Mouse (Mus musculus): ENCODE measurements around the gene Ly86.

Gene Ly86

GRCm38 (mm10) chr13:37344909-37345772, at the start of gene Ly86:
Ly86 (plus strand) TSS chr13:37345208.
- in situ Hi-C loops (cut with MboI; ENCODE audit: low pct_unique_long_range_greater_than_20kb in 1 of 2, low sequenced_read_pairs in 2 of 2, unreplicated experiment in 1 of 2): no loop called here

DNA sequence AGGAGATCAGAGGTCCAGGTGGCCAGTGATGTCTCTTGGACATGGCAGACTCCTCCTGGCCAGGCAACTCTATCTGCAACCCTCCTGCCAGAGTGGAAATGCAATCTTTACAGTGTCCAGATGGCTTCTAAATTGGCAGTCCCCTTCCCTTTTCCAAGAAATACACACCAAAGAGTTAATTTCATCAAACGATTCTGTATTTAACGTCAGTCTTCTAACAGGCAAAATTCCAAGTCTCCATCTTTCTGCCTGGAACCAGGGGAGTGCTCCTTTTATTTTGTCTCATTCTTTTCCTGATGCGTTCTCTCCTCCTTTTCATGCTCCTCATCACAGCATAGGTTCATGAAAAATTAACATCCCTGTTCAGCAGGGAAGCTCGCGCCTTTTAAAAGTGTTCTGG, 47.1 kb upstream of the Ly86 start:
- in situ Hi-C loops (cut with MboI; ENCODE audit: low pct_unique_long_range_greater_than_20kb in 1 of 2, low sequenced_read_pairs in 2 of 2, unreplicated experiment in 1 of 2): no loop called here

- in situ Hi-C loops (cut with MboI; ENCODE audit: low pct_unique_long_range_greater_than_20kb in 1 of 2, low sequenced_read_pairs in 2 of 2, unreplicated experiment in 1 of 2): no loop called here
Observed at GRCm38 (mm10) chr13:37298856-37299255, 46.2 kb upstream of the Ly86 start.

DNA sequence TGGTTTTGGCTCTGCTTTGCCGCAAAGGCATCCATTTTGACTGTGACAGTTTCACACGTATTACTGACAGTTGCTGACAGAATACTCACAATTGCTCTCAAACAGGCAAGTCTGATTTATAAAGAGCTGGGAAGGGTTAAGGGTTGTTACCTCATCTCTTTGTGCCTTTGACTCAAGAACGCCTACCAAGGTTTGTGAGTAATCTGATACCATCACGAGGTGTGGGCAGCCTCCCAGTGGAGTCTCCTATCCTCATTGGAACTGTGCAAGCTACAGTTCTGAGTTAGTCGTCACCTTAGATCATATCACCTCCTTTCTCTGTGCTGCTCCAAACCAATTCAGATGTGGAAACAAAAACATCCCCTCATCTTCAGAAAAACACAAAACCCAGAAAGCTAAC, 42.1 kb upstream of the Ly86 start:
- in situ Hi-C loops (cut with MboI; ENCODE audit: low pct_unique_long_range_greater_than_20kb in 1 of 2, low sequenced_read_pairs in 2 of 2, unreplicated experiment in 1 of 2): no loop called here

- in situ Hi-C loops (cut with MboI; ENCODE audit: low pct_unique_long_range_greater_than_20kb in 1 of 2, low sequenced_read_pairs in 2 of 2, unreplicated experiment in 1 of 2): no loop called here
Observed at GRCm38 (mm10) chr13:37308006-37308405, 37.0 kb upstream of the Ly86 start.

GRCm38 (mm10) chr13:37309296-37309695, 35.7 kb upstream of the Ly86 start:
- in situ Hi-C loops (cut with MboI; ENCODE audit: low pct_unique_long_range_greater_than_20kb in 1 of 2, low sequenced_read_pairs in 2 of 2, unreplicated experiment in 1 of 2): no loop called here

- in situ Hi-C loops (cut with MboI; ENCODE audit: low pct_unique_long_range_greater_than_20kb in 1 of 2, low sequenced_read_pairs in 2 of 2, unreplicated experiment in 1 of 2): no loop called here
Observed at GRCm38 (mm10) chr13:37310331-37310730, 34.7 kb upstream of the Ly86 start.

DNA sequence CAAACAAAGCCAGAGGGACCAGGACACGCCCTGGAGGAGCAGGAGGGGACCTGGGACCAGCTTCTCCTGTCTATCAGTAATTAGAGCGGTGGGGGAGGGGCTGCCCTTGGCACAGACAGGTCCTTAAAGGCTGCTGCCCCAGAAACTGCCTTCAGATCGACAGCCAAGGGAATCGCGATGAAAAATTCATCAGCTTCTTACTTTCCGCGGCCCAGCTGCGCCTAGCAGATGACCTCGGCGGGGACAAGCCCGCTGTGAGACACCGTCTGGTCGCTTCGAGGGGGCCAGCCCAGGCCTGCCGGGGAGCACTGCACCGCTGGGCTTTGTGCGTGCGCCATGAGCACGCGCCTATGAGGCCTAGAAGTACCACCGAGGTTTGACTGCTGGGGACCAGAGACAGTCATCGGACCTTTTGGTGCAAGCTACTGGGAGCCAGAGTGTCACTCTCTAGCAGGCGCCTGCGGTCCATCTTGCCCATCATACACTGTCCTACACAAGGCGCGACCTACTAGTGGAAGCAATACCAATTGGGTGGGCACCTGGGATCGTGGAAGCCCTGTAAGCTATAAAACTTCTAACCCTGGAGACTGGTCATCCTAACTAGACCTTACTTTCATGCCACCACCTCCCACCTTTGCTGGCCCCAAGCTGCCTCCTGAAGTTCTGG, 33.3 kb upstream of the Ly86 start:
- in situ Hi-C loops (cut with MboI; ENCODE audit: low pct_unique_long_range_greater_than_20kb in 1 of 2, low sequenced_read_pairs in 2 of 2, unreplicated experiment in 1 of 2): no loop called here

DNA sequence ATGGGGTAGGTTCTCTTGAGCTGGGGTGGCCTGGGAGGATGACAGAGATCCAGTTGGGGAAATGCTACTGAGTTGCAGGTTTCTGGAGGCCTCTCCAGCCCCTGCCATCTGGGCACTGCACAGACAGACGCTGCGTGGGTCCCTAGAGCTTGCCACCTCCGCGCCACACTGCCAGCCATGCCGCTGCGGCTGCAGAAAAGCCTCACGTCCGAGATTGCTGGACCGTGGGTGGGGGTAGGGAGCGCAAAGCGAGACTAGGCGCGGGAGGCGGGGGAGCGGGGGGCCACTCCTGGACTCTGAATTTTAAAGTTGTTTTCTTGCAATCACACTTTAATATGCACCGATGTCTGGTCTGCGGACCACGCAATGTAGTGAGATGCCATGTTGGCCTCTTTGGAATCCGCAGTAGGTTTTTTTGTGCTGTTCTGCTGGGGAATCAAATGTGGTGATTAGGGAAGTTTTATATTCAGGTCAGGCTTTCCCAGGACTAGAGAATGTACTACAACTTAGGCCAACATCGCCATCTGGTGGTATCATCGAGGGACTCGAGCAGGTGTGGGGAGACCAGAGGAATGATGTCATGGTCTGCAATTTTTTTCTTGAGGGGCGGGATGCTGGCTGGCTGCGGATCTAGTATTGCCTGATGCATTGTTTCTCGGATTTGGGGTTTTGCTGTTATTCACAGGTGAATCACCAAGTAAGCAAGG, 32.6 kb upstream of the Ly86 start:
- in situ Hi-C loops (cut with MboI; ENCODE audit: low pct_unique_long_range_greater_than_20kb in 1 of 2, low sequenced_read_pairs in 2 of 2, unreplicated experiment in 1 of 2): no loop called here

- in situ Hi-C loops (cut with MboI; ENCODE audit: low pct_unique_long_range_greater_than_20kb in 1 of 2, low sequenced_read_pairs in 2 of 2, unreplicated experiment in 1 of 2): no loop called here
Observed at GRCm38 (mm10) chr13:37312951-37313350, 32.1 kb upstream of the Ly86 start.

- in situ Hi-C loops (cut with MboI; ENCODE audit: low pct_unique_long_range_greater_than_20kb in 1 of 2, low sequenced_read_pairs in 2 of 2, unreplicated experiment in 1 of 2): no loop called here
Observed at GRCm38 (mm10) chr13:37325504-37325903, 19.5 kb upstream of the Ly86 start.

DNA sequence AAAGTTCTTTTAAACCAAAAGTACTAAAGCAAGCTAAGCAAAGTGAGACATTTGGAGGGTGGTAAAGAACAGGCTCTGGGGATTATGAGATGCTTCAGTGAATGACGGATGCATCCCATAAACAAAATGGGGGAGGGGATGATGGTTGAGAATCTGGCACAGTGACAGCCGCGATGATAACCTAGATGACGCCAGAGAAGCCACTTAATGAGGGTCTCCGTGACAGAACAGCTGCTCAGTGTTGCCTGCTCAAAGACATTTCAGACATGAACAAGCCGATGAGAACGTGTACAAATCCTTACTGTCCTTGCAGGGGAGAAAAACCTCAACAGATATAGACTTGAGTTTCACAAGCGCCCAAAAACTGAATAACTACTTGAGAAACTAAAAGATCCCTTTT, 15.3 kb upstream of the Ly86 start:
- in situ Hi-C loops (cut with MboI; ENCODE audit: low pct_unique_long_range_greater_than_20kb in 1 of 2, low sequenced_read_pairs in 2 of 2, unreplicated experiment in 1 of 2): no loop called here

- in situ Hi-C loops (cut with MboI; ENCODE audit: low pct_unique_long_range_greater_than_20kb in 1 of 2, low sequenced_read_pairs in 2 of 2, unreplicated experiment in 1 of 2): no loop called here
Observed at GRCm38 (mm10) chr13:37330971-37331370, 14.0 kb upstream of the Ly86 start.

DNA sequence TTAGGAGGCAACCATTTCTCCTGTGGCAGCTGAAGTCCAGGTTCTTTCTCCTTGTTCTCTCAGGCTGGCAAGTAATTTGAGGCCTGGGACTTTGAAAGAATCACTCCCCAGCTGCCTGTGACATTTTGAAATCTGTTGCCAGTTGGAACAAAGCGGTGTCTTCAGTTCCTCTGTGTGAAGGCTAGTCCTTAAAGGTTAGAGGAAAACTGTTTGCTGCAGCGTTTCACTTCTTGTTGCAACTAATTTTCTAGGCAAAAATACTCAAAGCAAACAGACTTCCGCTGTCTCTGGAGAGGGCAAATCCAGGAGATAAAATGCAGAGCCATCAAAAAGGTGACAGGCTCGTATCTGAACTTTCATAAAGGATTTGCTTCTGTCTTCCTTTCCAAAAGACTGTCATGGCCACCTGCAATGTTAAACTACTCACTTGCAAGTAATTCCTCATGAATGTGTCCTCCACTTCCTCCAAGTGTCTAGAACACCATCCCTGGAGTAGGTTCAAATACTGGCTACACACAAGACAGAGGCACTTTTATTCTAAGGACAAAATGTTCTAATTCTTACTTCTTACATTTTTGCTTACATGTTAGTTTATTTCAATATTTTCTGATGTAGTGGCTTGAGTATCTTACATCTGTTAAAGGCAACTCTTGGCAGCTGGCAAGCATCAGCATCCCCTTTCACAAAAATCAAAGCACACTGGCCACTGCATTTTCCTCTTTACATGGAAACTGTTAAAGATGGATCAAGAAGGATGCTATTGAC, 12.0 kb upstream of the Ly86 start:
- in situ Hi-C loops (cut with MboI; ENCODE audit: low pct_unique_long_range_greater_than_20kb in 1 of 2, low sequenced_read_pairs in 2 of 2, unreplicated experiment in 1 of 2): no loop called here

GRCm38 (mm10) chr13:37333544-37333870, 11.5 kb upstream of the Ly86 start:
- in situ Hi-C loops (cut with MboI; ENCODE audit: low pct_unique_long_range_greater_than_20kb in 1 of 2, low sequenced_read_pairs in 2 of 2, unreplicated experiment in 1 of 2): no loop called here

- in situ Hi-C loops (cut with MboI; ENCODE audit: low pct_unique_long_range_greater_than_20kb in 1 of 2, low sequenced_read_pairs in 2 of 2, unreplicated experiment in 1 of 2): no loop called here
Observed at GRCm38 (mm10) chr13:37337269-37337668, 7.7 kb upstream of the Ly86 start.

GRCm38 (mm10) chr13:37337871-37338270, 7.1 kb upstream of the Ly86 start:
- in situ Hi-C loops (cut with MboI; ENCODE audit: low pct_unique_long_range_greater_than_20kb in 1 of 2, low sequenced_read_pairs in 2 of 2, unreplicated experiment in 1 of 2): no loop called here

GRCm38 (mm10) chr13:37342804-37343203, 2.2 kb upstream of the Ly86 start:
- in situ Hi-C loops (cut with MboI; ENCODE audit: low pct_unique_long_range_greater_than_20kb in 1 of 2, low sequenced_read_pairs in 2 of 2, unreplicated experiment in 1 of 2): no loop called here

DNA sequence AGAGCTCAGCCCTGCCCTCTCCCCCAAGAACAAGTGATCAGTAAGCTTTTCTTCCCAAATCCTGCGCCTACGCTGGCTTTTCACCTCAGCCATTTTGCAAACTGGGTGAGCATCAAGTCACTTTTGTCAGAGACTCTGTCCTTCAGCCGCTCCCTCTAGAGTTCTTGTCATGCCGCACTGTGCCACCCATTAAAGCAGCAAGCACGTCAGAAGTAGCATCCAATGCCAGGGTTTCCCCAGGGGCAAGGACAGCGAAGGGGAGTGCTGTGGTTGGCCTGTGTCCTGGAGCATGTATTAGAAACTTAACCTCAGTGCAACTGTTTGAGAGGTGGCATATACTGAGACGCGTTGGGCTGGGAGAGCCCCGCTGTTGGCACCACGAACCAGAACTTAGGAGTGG, 815 bp downstream of the Ly86 start:
- in situ Hi-C loops (cut with MboI; ENCODE audit: low pct_unique_long_range_greater_than_20kb in 1 of 2, low sequenced_read_pairs in 2 of 2, unreplicated experiment in 1 of 2): no loop called here

Measured in mouse embryonic stem cell (cell line).